Comparison of ENCODE assay signal across 8 mouse cellular contexts in genomic region chr3:121915191-121915590, GRCm38 (mm10). TPM values are rescaled to one million over a fixed set of nuclear protein-coding genes. Genes with fewer than 3 reads are reported as not detected.
DNase-seq lines count a peak whose midpoint lies in the region; ATAC-seq lines count a peak whose summit lies in the region.

No protein-coding gene starts in this region.

- H3K36me3 ChIP-seq in hindbrain, embryonic 14.5 days (replicated peaks; ENCODE audit: control insufficient read depth, insufficient read depth): no peaks in the 10 kb centered on the region
- H3K36me3 ChIP-seq in hindbrain, embryonic 12.5 days: no peaks in the 10 kb centered on the region
- H3K36me3 ChIP-seq in intestine, embryonic 16.5 days (ENCODE audit: control insufficient read depth, insufficient read depth, low read length): no peaks in the 10 kb centered on the region

- no peaks in the 10 kb centered on the region for H3K4me1 ChIP-seq in hindbrain, embryonic 14.5 days (replicated peaks; ENCODE audit: control insufficient read depth, insufficient read depth, low read length)
- no peaks in the 10 kb centered on the region for H3K4me1 ChIP-seq in hindbrain, embryonic 12.5 days
- peaks cover 3% of the 10 kb centered on the region; the same call in 1 of the 2 replicates for H3K4me1 ChIP-seq in intestine, embryonic 16.5 days (ENCODE audit: control insufficient read depth, insufficient read depth, low read length)

- H3K4me2 ChIP-seq in hindbrain, embryonic 14.5 days (replicated peaks): no peak overlapping the region
- H3K4me2 ChIP-seq in hindbrain, embryonic 12.5 days (replicated peaks): no peak overlapping the region
- no peak overlapping the region for H3K4me2 ChIP-seq in intestine, embryonic 16.5 days (ENCODE audit: low read depth, low read length)

- no peaks in the 10 kb centered on the region for H3K27me3 ChIP-seq in hindbrain, embryonic 14.5 days (ENCODE audit: control insufficient read depth, insufficient read depth, low read length)
- no peaks in the 10 kb centered on the region for H3K27me3 ChIP-seq in hindbrain, embryonic 12.5 days
- H3K27me3 ChIP-seq in intestine, embryonic 16.5 days (replicated peaks; ENCODE audit: control insufficient read depth, insufficient read depth, low read length): no peaks in the 10 kb centered on the region

- WGBS in hindbrain, embryonic 14.5 days: 80% methylated on average over 6 of the region's 6 CpGs
- WGBS in hindbrain, embryonic 12.5 days: 83% methylated on average over 6 of the region's 6 CpGs
- WGBS in intestine, embryonic 16.5 days: 64% methylated on average over 6 of the region's 6 CpGs

- H3K9me3 ChIP-seq in hindbrain, embryonic 14.5 days (ENCODE audit: control insufficient read depth, low read length): no peaks in the 10 kb centered on the region
- no peaks in the 10 kb centered on the region for H3K9me3 ChIP-seq in hindbrain, embryonic 12.5 days (replicated peaks)
- H3K9me3 ChIP-seq in intestine, embryonic 16.5 days (ENCODE audit: control insufficient read depth, low read length): no peaks in the 10 kb centered on the region

- no peak for DNase-seq in hindbrain, embryonic 14.5 days (ENCODE audit: low spot score)
- DNase-seq in gonadal fat pad, adult 2 months (ENCODE audit: low read depth): peak; percentile 69
- DNase-seq in lung, postnatal 10 days: peak; percentile 80
- no peak for DNase-seq in cerebellum, postnatal 36 days
- no peak for DNase-seq in layer of hippocampus, adult 9-11 months

- no peak overlapping the region for H3K4me3 ChIP-seq in hindbrain, embryonic 14.5 days (replicated peaks; ENCODE audit: low read length)
- no peak overlapping the region for H3K4me3 ChIP-seq in hindbrain, embryonic 12.5 days
- H3K4me3 ChIP-seq in intestine, embryonic 16.5 days (ENCODE audit: low read length): no peak overlapping the region

- H3K9ac ChIP-seq in hindbrain, embryonic 14.5 days: no peak overlapping the region
- no peak overlapping the region for H3K9ac ChIP-seq in hindbrain, embryonic 12.5 days
- no peak overlapping the region for H3K9ac ChIP-seq in intestine, embryonic 16.5 days (ENCODE audit: low read depth, low read length)

- no peak for ATAC-seq in hindbrain, embryonic 14.5 days (ENCODE audit: low FRiP score)
- ATAC-seq in hindbrain, embryonic 12.5 days (ENCODE audit: low FRiP score): no peak
- ATAC-seq in intestine, embryonic 16.5 days: no peak
- no peak for ATAC-seq in inflammation-experienced regulatory T-cells, adult 6 months

- peak overlapping the region; percentile 60; the same call in 1 of the 2 replicates for H3K27ac ChIP-seq in hindbrain, embryonic 14.5 days
- H3K27ac ChIP-seq in hindbrain, embryonic 12.5 days: no peak overlapping the region
- H3K27ac ChIP-seq in intestine, embryonic 16.5 days (ENCODE audit: low read length): peak overlapping the region; percentile 72

RNA-seq across cellular contexts. Expression of gene Arhgap29, which starts 37.1 kb away (rescaled TPM):
- polyA plus RNA-seq in hindbrain, embryonic 14.5 days (2014; fragmentation: Nextera tagmentation; extraction: Ambion mirVana): 36.7 and 39.3 TPM in 2 replicates
- 41.5 and 50.6 TPM in 2 replicates for polyA plus RNA-seq in hindbrain, embryonic 12.5 days (2016; fragmentation: Nextera tagmentation; extraction: Ambion mirVana)
- 35.5 and 47.4 TPM in 2 replicates for polyA plus RNA-seq in gonadal fat pad, adult 2 months (2012; rRNA removed)
- 22.1 and 25.7 TPM in 2 replicates for polyA plus RNA-seq in intestine, embryonic 16.5 days (2015; fragmentation: Nextera tagmentation; extraction: Ambion mirVana)
- polyA plus RNA-seq in inflammation-experienced regulatory T-cells, adult 6 months (2017; shearing (Covaris generic)): under 1 TPM in 2 of 3 experiments, not detected in 1; 0.20 to 0.43 TPM

Comparison
In these comparisons a context has a peak if more than half of its experiments do, and no peak if none do; other contexts are left out.
1. DNase-seq: peak in gonadal fat pad, adult 2 months (single experiment) and lung, postnatal 10 days (single experiment); none in hindbrain, embryonic 14.5 days (single experiment), cerebellum, postnatal 36 days (0 of 2) and layer of hippocampus, adult 9-11 months (single experiment).
2. RNA of gene Arhgap29, which starts 37.1 kb away (polyA plus RNA-seq): 35.5 to 47.4 TPM in gonadal fat pad, adult 2 months, 41.5 to 50.6 TPM in hindbrain, embryonic 12.5 days, 36.7 to 39.3 TPM in hindbrain, embryonic 14.5 days and 22.1 to 25.7 TPM in intestine, embryonic 16.5 days; 0.20 to 0.43 TPM in inflammation-experienced regulatory T-cells, adult 6 months; every median in the first group is over 10 times any median in the second.